Mouse (Mus musculus) hindbrain, embryonic 15.5 days (tissue): Measurements from ENCODE around the gene Mterf1b. TPM values are rescaled to one million over a fixed set of nuclear protein-coding genes. Genes with fewer than 3 reads are reported as not detected.
"Not testable (repeated sequence)": the region's sequence is repeated elsewhere in the genome, so short reads cannot be mapped to it uniquely, and the experiment has no call there.

ENCODE experiments used
- ATAC-seq: fragments of 200-750 bp; cut with Nextera tagmentation; 2 replicates; pipeline ENCODE4 v1.8.0; 2017; ENCODE audit warnings: low read depth, moderate number of reproducible peaks, moderate TSS enrichment; ENCODE audit not compliant: low FRiP score
- H3K27ac ChIP-seq: fragments of 300-500 bp; sonication (generic); replicated peaks from 2 replicates; pipeline ENCODE4 v1.5.1; 2015; ENCODE audit warnings: mild to moderate bottlenecking, inconsistent platforms
- H3K27me3 ChIP-seq: fragments of 300-500 bp; sonication (generic); 2 replicates; pipeline ENCODE4 v1.6.1; 2015; ENCODE audit warnings: control low read depth, inconsistent platforms
- H3K36me3 ChIP-seq: fragments of 300-500 bp; sonication (generic); 2 replicates; pipeline ENCODE4 v1.6.1; 2015; ENCODE audit warnings: control low read depth, inconsistent platforms
- H3K4me1 ChIP-seq: fragments of 300-500 bp; sonication (generic); replicated peaks from 2 replicates; pipeline ENCODE4 v1.6.1; 2015; ENCODE audit warnings: control low read depth, inconsistent platforms
- H3K4me2 ChIP-seq: fragments of 300-500 bp; sonication (generic); 2 replicates; pipeline ENCODE4 v1.6.1; 2015; ENCODE audit warnings: moderate library complexity, mild to moderate bottlenecking, inconsistent platforms
- H3K4me3 ChIP-seq: fragments of 300-500 bp; sonication (generic); 2 replicates; pipeline ENCODE4 v1.5.1; 2015; ENCODE audit warnings: mild to moderate bottlenecking, inconsistent platforms
- H3K9ac ChIP-seq: fragments of 300-500 bp; sonication (generic); 2 replicates; pipeline ENCODE4 v1.6.1; 2015; ENCODE audit warnings: inconsistent platforms
- H3K9me3 ChIP-seq: fragments of 300-500 bp; sonication (generic); 2 replicates; pipeline ENCODE4 v1.6.1; 2016; ENCODE audit warnings: control low read depth, inconsistent platforms
- WGBS: fragments of 180-500 bp; shearing (Covaris S2); methylation state at CpG from one replicate; pipeline ENCODE4 v1.1.7; 2015; 5-methylcytosine and 5-hydroxymethylcytosine counted together
- polyA plus RNA-seq: library from polyadenylated mRNA; unstranded; fragments of >200 nt; fragmentation: Nextera tagmentation; extraction: Ambion mirVana; gene quantifications from 2 replicates; pipeline ENCODE4 v1.2.1, GENCODE M21; 2015

The Mterf1b gene
- polyA plus RNA-seq = 1.9 and 3.1 TPM in 2 replicates

- WGBS = 57% methylated on average over 12 of the region's 37 CpGs
- H3K27me3 ChIP-seq, H3K9me3 ChIP-seq, H3K36me3 ChIP-seq: not testable (repeated sequence)
- peak within 1 kb of the TSS; percentile 57; the same call in 1 of the 2 replicates for H3K27ac ChIP-seq
- peak within 1 kb of the TSS; percentile 79 for H3K4me2 ChIP-seq
- peak within 1 kb of the TSS; percentile 45 for H3K4me3 ChIP-seq
- H3K9ac ChIP-seq = peak within 1 kb of the TSS; percentile 45
- ATAC-seq = peak; percentile 99
- H3K4me1 ChIP-seq = peaks cover 10% of the 10 kb centered on the region; the same call in 1 of the 2 replicates
These were observed at the start of gene Mterf1b for GRCm38 (mm10) chr5:4191671-4192480. Gene Mterf1b, plus strand, starts transcription at chr5:4192367.

- not testable (repeated sequence) for H3K27ac ChIP-seq, H3K36me3 ChIP-seq, H3K9me3 ChIP-seq, H3K9ac ChIP-seq, H3K4me3 ChIP-seq, H3K4me1 ChIP-seq, H3K27me3 ChIP-seq, H3K4me2 ChIP-seq
- 43% methylated on average over 5 of the region's 5 CpGs for WGBS
- ATAC-seq = peak; percentile 56; the same call in 1 of the 2 replicates
These were observed 32.6 kb upstream of the Mterf1b start for GRCm38 (mm10) chr5:4159418-4160071.

DNA sequence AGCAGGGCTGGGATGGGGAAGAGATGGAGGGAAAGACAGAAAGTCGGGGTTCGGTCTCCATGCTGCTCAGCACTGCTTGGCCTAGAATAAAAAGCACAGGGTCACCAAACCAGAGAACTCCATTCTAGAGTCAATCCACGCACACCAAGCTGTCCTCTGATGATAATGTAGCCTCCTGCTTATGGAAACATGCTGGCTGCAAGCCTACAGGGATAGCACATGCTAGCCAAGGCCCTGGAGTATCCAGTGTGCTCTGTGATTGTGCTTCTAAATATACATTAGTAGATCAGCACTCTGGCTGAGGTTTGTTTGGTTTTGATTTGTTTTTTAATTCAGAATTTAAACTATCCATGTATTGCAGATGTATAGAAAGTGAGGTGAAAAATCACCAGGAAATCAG, 30.6 kb upstream of the Mterf1b start:
- Histone ChIP-seq H3K9ac (no peak overlapping the region), H3K27ac (no peak overlapping the region), H3K27me3 (no peaks in the 10 kb centered on the region), H3K4me2 (no peak overlapping the region), H3K9me3 (no peaks in the 10 kb centered on the region), H3K36me3 (no peaks in the 10 kb centered on the region), H3K4me1 (no peaks in the 10 kb centered on the region; the same call in 1 of the 2 replicates), H3K4me3 (no peak overlapping the region)
- no peak for ATAC-seq
- WGBS = 91% methylated on average over 3 of the region's 3 CpGs

DNA sequence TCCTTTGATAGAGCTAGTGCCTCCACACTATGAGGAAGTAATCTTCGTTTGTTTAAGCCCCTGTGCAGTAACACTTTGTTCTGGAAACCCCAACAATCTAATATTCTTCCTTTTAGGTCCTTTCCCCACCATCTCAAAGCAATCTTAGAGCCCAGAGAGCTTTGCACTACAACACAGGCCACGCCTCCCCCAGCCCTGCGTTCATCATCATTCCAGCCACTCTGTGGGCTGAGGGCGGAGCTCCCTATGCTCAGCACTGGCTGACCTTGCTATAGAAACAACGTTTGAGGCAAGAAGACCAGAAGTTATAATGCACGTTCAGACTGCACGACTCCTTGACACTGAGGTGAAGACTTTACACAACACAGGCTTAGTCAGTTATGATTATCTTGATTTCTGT, 29.7 kb upstream of the Mterf1b start:
- Histone ChIP-seq H3K4me2 (no peak overlapping the region), H3K4me1 (no peaks in the 10 kb centered on the region; the same call in 1 of the 2 replicates), H3K9me3 (no peaks in the 10 kb centered on the region), H3K36me3 (no peaks in the 10 kb centered on the region), H3K27me3 (no peaks in the 10 kb centered on the region), H3K4me3 (no peak overlapping the region), H3K9ac (no peak overlapping the region), H3K27ac (no peak overlapping the region)
- ATAC-seq = no peak
- WGBS = 77% methylated on average over 7 of the region's 7 CpGs

- not testable (repeated sequence) for H3K4me3 ChIP-seq, H3K36me3 ChIP-seq, ATAC-seq, H3K27me3 ChIP-seq, H3K4me2 ChIP-seq, H3K9ac ChIP-seq, H3K4me1 ChIP-seq, H3K27ac ChIP-seq, H3K9me3 ChIP-seq
- 69% methylated on average over 6 of the region's 6 CpGs for WGBS
These were observed 24.2 kb upstream of the Mterf1b start for GRCm38 (mm10) chr5:4167813-4168529.

DNA sequence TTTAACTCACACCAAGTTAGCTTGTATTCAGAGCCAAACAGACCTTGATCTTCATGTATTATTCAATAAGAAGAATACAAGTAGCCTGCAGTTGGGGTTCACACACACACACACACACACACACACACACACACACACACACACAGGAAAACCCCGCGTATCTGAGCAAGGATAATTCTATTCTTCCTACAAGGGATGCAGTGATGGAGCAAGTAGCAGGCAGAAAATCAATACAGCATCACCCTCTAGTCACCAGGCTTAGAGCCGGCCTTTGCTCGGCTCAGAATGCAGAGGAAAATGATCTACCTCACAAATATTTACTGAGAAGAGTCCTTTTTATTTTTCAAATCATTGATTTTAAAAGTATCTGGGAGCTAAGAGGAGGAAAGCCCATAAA, 23.6 kb upstream of the Mterf1b start:
- not testable (repeated sequence) for H3K27ac ChIP-seq, ATAC-seq, H3K9ac ChIP-seq, H3K9me3 ChIP-seq, H3K27me3 ChIP-seq, H3K4me2 ChIP-seq, H3K36me3 ChIP-seq, H3K4me1 ChIP-seq, H3K4me3 ChIP-seq
- 65% methylated on average over 4 of the region's 4 CpGs for WGBS

DNA sequence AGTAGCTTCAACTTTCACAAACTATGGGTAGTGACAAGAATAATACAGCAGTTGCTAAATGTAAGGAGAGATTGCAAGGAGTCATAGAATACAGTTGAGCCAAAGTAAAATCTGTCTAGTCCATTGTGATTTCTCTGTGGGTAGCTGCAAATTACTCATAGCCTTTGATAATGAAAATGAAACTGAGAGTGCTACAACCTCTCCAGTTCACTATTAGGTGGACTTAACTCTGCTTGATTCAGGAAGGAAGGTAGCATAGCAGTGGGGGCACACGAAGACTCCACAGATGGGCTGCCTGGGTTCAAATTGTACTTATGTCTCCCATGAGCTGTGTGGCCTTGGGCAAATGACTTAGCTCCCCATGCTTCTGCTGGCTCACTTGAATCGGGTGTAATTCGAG, 15.7 kb upstream of the Mterf1b start:
- H3K36me3 ChIP-seq, H3K9ac ChIP-seq, H3K4me3 ChIP-seq, H3K27me3 ChIP-seq, H3K4me1 ChIP-seq, H3K9me3 ChIP-seq, ATAC-seq, H3K27ac ChIP-seq, H3K4me2 ChIP-seq: not testable (repeated sequence)
- 90% methylated on average over 3 of the region's 3 CpGs for WGBS

DNA sequence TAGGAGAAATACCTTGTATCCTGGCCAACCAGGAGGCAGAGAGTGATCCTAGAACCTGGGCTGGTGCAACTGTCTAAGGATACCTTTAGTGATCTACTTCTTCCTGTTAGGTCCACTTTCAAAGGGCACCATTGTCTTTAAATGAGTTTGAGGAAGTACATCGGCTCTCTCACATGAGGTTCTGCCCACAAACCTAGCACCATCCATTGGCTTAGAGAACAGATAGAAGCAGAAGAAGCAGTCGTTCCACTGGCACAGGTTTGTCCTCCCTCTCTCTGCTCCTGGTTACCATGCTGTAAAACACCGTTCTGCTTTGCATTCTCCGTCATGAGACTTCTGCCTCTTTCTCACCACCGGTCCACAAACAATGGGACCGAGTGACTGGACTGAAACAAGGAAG, 12.8 kb upstream of the Mterf1b start:
- Histone ChIP-seq H3K27ac (no peak overlapping the region), H3K9me3 (no peaks in the 10 kb centered on the region), H3K36me3 (no peaks in the 10 kb centered on the region), H3K9ac (no peak overlapping the region), H3K27me3 (no peaks in the 10 kb centered on the region), H3K4me3 (no peak overlapping the region), H3K4me1 (0 out of 2 replicates have a peak, but pooled peaks cover 5% of the 10 kb centered on the region), H3K4me2 (no peak overlapping the region)
- ATAC-seq = no peak
- WGBS = 92% methylated on average over 6 of the region's 6 CpGs

DNA sequence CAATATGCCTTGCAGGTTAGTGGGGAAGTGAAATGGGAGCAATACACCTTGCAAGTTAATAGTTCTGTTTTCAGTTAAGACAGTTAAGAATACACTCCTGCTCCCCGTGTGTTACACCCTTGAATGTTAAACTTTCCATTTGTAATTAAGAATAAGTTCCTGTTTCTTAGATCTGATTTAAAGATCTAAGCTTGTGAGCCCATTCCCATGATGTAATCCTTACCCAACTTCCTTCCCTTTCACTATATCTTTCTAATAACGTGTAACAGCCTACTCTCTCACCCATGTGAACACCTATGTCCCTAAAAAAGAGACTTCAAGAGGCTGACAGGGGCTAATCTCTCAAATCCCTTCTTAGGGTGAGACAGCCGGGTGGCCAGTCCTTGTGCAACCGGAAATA, 5.4 kb upstream of the Mterf1b start:
- Histone ChIP-seq H3K9me3 (0 out of 2 replicates have a peak, but pooled peaks cover 4% of the 10 kb centered on the region), H3K4me3 (no peak overlapping the region), H3K36me3 (no peaks in the 10 kb centered on the region), H3K4me1 (no peaks in the 10 kb centered on the region), H3K27me3 (no peaks in the 10 kb centered on the region), H3K9ac (no peak overlapping the region), H3K4me2 (no peak overlapping the region), H3K27ac (no peak overlapping the region)
- no peak for ATAC-seq
- WGBS = 75% methylated on average over 4 of the region's 4 CpGs

DNA sequence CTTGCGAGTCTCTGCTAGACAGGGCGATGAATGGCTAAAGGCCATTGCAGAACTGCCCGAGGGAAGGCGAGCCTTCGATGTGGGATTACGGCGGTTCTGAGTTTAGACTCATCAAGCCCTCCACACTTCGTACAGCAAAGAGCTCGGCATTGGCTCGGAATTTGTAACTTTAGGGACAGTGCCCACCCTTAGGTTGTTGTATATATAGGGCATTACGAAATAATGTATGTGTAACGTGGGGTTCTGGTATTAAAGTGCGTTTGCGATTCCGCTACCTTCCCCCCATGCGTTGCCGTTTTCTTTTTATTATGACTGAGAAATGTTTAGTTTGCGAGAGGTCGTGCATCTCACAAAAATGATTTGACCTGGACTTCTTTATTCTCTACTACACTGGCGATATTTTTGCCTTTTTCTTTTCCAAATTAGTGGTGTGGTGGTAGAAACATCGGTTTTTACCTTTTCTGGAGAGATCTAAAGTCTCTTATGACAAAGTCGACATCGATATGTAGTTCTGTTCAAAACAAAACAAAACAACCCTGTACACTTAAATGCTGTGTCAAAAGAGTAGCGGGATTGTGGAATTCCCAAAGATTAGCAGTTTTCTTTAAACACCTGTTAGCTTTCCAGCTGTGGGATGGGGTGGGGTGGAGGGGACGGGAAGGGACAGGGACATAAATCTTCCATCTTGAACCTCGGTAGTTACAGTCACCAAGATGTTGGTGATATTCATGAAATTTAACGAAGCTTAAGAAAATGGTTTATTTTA, 497 bp downstream of the Mterf1b start:
- Histone ChIP-seq H3K4me1 (peaks cover 10% of the 10 kb centered on the region; the same call in 1 of the 2 replicates), H3K4me3 (peak overlapping the region; percentile 45), H3K9ac (peak overlapping the region; percentile 45), H3K4me2 (peak overlapping the region; percentile 79), H3K27ac (peak overlapping the region; percentile 42; the same call in 1 of the 2 replicates)
- not testable (repeated sequence) for H3K27me3 ChIP-seq, H3K36me3 ChIP-seq, H3K9me3 ChIP-seq
- 8% methylated on average over 15 of the region's 27 CpGs for WGBS
- ATAC-seq = peak; percentile 87; the same call in 1 of the 2 replicates

DNA sequence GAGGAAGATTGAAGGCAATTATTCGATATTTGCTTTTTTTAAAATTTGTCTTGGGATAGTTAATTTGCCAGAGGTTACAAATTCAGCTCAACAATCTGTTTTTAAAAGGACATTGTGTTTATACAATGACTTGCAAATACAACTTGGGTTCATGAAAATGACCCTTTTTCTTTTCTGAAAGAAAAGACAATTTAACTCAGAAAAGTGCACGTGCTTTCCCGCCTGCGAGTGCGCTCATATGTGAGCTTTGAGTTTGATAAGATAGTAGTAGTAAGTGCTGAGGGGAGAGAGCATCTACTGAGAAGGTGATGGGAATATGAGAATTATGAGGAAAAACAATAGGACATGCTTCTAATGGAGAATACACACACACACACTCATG, 1.1 kb downstream of the Mterf1b start:
- no peak overlapping the region for H3K9ac ChIP-seq
- H3K27ac ChIP-seq = no peak overlapping the region
- 83% methylated on average over 5 of the region's 5 CpGs for WGBS
- H3K4me1 ChIP-seq = peaks cover 10% of the 10 kb centered on the region; the same call in 1 of the 2 replicates
- H3K27me3 ChIP-seq = no peaks in the 10 kb centered on the region
- no peak for ATAC-seq
- peak overlapping the region; percentile 79 for H3K4me2 ChIP-seq
- H3K36me3 ChIP-seq = no peaks in the 10 kb centered on the region
- H3K4me3 ChIP-seq = peak overlapping the region; percentile 45
- 0 out of 2 replicates have a peak, but pooled peaks cover 4% of the 10 kb centered on the region for H3K9me3 ChIP-seq
